Mouse (Mus musculus) stomach, embryonic 14.5 days (tissue): ENCODE results near the gene Mob1b. TPM values are rescaled to one million over a fixed set of nuclear protein-coding genes. Genes with fewer than 3 reads are reported as not detected.
"Not testable (repeated sequence)": the region's sequence is repeated elsewhere in the genome, so short reads cannot be mapped to it uniquely, and the experiment has no call there.

Experiments
- ATAC-seq: fragments of 200-750 bp; cut with Nextera tagmentation; 2 replicates; pipeline ENCODE4 v1.8.0; 2017; ENCODE audit warnings: low read depth, moderate TSS enrichment; ENCODE audit not compliant: insufficient number of reproducible peaks, insufficient read depth, low FRiP score
- H3K27ac ChIP-seq: fragments of 300-500 bp; sonication (generic); 2 replicates; pipeline ENCODE4 v1.5.1; 2014; ENCODE audit warnings: mild to moderate bottlenecking, low read length, moderate library complexity, mixed read lengths
- H3K27me3 ChIP-seq: fragments of 300-500 bp; sonication (generic); 2 replicates; pipeline ENCODE4 v1.6.1; 2014; ENCODE audit warnings: low read length, control low read depth, mixed read lengths; ENCODE audit not compliant: control insufficient read depth, insufficient read depth
- H3K36me3 ChIP-seq: fragments of 300-500 bp; sonication (generic); 2 replicates; pipeline ENCODE4 v1.6.1; 2014; ENCODE audit warnings: mild to moderate bottlenecking, control low read depth, low read length, moderate library complexity, mixed read lengths; ENCODE audit not compliant: control insufficient read depth, insufficient read depth
- H3K4me1 ChIP-seq: fragments of 300-500 bp; sonication (generic); 2 replicates; pipeline ENCODE4 v1.6.1; 2014; ENCODE audit warnings: low read length, control low read depth, mixed read lengths; ENCODE audit not compliant: control insufficient read depth, insufficient read depth
- H3K4me2 ChIP-seq: fragments of 300-500 bp; sonication (generic); replicated peaks from 2 replicates; pipeline ENCODE4 v1.6.1; 2014; ENCODE audit warnings: low read depth, low read length, control low read depth
- H3K4me3 ChIP-seq: fragments of 300-500 bp; sonication (generic); 2 replicates; pipeline ENCODE4 v1.5.1; 2014; ENCODE audit warnings: low read depth, low read length, control low read depth
- H3K9ac ChIP-seq: fragments of 300-500 bp; sonication (generic); replicated peaks from 2 replicates; pipeline ENCODE4 v1.6.1; 2014; ENCODE audit warnings: low read depth, mild to moderate bottlenecking, control low read depth, low read length, moderate library complexity, mixed read lengths
- H3K9me3 ChIP-seq: fragments of 300-500 bp; sonication (generic); 2 replicates; pipeline ENCODE4 v1.6.1; 2016; ENCODE audit warnings: low read depth, low read length, control low read depth; ENCODE audit not compliant: control insufficient read depth
- WGBS: fragments of 180-500 bp; shearing (Covaris S2); extraction: QIAGEN DNeasy Blood & Tissue Kit; methylation state at CpG from one replicate; pipeline ENCODE4 v1.1.7; 2014; 5-methylcytosine and 5-hydroxymethylcytosine counted together
- polyA plus RNA-seq: library from polyadenylated mRNA; unstranded; fragments of >200 nt; fragmentation: Nextera tagmentation; extraction: Ambion mirVana; gene quantifications from 2 replicates; pipeline ENCODE4 v1.2.1, GENCODE M21; 2014

The Mob1b gene
- polyA plus RNA-seq, 1 experiment from 2014 or later, result 19.0 TPM

DNA sequence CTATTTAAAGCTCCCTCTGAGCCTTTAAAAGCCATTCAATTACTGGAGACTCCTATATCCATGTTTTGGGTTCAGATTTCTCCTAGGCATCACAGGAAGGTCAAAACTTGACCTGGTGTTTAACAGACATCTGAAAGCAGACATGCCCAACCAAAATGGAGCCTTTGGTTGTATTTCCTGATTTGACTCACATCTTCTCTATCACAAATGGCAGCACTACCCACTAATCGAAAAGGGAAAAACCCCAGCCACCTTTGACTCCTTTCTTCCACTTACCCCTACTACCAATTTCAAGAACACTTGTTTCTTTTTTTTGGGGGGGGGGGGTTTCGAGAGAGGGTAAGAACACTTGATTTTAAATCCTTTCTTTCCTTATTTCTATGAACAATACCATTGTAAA is 3.7 kb upstream of the Mob1b start:
- H3K27ac ChIP-seq, result no peak overlapping the region
- no peaks in the 10 kb centered on the region for H3K4me1 ChIP-seq
- H3K9me3 ChIP-seq, result no peaks in the 10 kb centered on the region
- ATAC-seq, result no peak
- H3K27me3 ChIP-seq, result no peaks in the 10 kb centered on the region
- WGBS, result 80% methylated on average over 2 of the region's 2 CpGs
- no peak overlapping the region for H3K9ac ChIP-seq
- H3K4me3 ChIP-seq, result no peak overlapping the region
- no peak overlapping the region for H3K4me2 ChIP-seq
- no peaks in the 10 kb centered on the region for H3K36me3 ChIP-seq

DNA sequence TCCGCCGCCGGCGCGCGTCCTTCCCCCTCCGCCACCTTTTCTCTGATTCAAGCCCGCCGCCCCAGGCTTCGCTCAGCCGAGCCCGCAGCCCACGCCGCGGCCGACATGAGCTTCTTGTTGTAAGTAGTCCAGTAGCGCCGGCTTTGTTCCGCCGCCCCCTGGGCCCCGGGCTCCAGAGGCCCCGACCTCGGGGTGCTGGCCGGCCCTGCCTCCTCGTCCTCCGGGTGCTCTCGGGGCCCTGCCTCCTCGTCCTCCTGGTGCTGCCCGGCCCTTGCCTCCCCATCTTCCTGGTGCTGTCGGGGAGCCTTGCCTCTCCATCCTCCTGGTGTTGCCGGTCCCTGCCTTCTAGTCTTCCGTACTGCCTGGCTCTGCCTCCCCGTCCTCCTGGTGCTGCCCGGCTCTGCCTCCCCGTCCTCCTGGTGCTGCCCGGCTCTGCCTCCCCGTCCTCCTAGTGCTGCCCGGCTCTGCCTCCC is 384 bp downstream of the Mob1b start:
- Histone ChIP-seq H3K36me3 (no peaks in the 10 kb centered on the region), H3K27ac (peak overlapping the region; percentile 86), H3K4me1 (peaks cover 13% of the 10 kb centered on the region), H3K27me3 (no peaks in the 10 kb centered on the region), H3K4me3 (peak overlapping the region; percentile 98), H3K4me2 (peak overlapping the region; percentile 95), H3K9me3 (no peaks in the 10 kb centered on the region), H3K9ac (peak overlapping the region; percentile 92)
- peak; percentile 57 for ATAC-seq
- WGBS, result 0% methylated on average over 29 of the region's 38 CpGs

DNA sequence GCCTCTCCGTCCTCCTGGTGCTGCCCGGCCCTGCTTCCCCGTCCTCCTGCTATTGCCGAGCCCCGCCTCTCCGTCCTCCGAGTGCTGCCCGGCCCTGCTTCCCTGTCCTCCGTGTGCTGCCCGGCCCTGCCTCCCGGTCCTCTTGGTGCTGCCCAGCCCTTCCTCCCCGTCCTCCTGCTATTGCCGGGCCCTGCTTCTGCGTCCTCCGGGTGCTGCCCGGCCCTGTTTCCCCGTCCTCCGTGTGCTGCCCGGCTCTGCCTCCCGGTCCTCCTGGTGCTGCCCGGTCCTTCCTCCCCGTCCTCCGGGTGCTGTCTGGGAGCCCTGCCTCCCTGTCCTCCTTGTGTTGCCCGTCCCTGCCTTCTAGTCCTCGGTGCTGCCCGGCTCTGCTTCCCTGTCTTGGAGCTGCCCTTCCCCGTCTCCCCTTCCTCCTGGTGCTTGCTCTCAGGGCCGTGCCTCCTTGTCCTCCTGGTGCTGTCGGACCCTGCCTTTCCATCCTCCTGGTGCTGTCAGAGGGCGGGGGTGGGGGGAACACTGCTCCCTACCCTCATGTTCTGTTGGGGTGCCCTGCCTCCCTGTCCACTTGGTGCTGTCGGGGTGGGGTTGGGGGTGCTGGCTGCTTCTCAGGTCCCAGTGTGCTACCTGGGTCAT is 1.0 kb downstream of the Mob1b start:
- peaks cover 13% of the 10 kb centered on the region for H3K4me1 ChIP-seq
- H3K9ac ChIP-seq, result peak overlapping the region; percentile 92
- peak; percentile 47; the same call in 1 of the 2 replicates for ATAC-seq
- peak overlapping the region; percentile 95 for H3K4me2 ChIP-seq
- no peaks in the 10 kb centered on the region for H3K27me3 ChIP-seq
- WGBS, result 2% methylated on average over 31 of the region's 31 CpGs
- H3K36me3 ChIP-seq, result no peaks in the 10 kb centered on the region
- H3K9me3 ChIP-seq, result no peaks in the 10 kb centered on the region
- peak overlapping the region; percentile 86; the same call in 1 of the 2 replicates for H3K27ac ChIP-seq
- peak overlapping the region; percentile 98 for H3K4me3 ChIP-seq

DNA sequence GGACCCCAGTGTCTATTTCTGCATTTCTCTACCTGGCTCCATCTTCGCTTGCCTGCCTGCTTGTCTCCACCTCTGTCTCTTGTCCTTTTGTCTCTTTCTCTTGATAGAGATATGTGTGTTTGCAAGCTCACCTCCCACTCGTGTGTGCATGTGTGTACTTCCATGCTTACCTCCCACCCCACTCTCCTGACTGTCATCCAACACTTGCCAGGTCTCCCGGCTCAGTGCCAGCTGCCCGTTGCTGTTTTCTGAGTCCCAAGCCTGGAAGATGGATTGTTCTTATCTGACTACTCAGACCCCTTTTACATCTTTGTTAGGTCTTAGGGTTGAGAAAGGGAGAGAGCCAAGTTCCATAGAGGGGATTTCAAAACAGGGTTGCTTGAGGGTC is 1.6 kb downstream of the Mob1b start:
- 7% methylated on average over 4 of the region's 4 CpGs for WGBS
- ATAC-seq, result no peak

DNA sequence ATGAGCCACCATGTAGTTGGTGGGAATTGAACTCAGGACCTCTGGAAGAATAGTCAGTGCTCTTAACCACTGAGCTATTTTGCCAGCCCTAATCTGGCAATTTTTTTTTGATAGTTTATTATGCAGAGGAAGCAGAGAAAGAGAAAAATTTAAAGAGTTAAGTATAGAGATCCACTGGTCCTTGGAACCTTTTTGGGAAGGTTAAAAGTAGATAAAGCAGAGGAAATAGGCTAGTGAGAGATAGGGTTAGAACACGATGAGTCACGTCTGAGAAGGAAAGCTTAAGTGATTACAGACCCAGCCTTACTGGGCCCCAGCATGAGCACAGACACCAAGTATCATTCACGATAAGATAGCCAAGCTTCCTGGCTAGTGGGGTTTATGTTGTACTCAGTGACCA is 3.4 kb downstream of the Mob1b start:
- WGBS, result 64% methylated on average over 3 of the region's 3 CpGs
- H3K27me3 ChIP-seq, result no peaks in the 10 kb centered on the region
- no peak overlapping the region for H3K27ac ChIP-seq
- no peaks in the 10 kb centered on the region for H3K9me3 ChIP-seq
- H3K36me3 ChIP-seq, result no peaks in the 10 kb centered on the region
- peaks cover 13% of the 10 kb centered on the region for H3K4me1 ChIP-seq
- no peak overlapping the region for H3K4me2 ChIP-seq
- H3K4me3 ChIP-seq, result no peak overlapping the region
- ATAC-seq, result no peak
- H3K9ac ChIP-seq, result no peak overlapping the region

More for the DNA sequence above, 1.6 kb downstream of the Mob1b start:
- Histone ChIP-seq H3K9ac (peak overlapping the region; percentile 92), H3K36me3 (no peaks in the 10 kb centered on the region), H3K4me3 (peak overlapping the region; percentile 98), H3K4me1 (peaks cover 13% of the 10 kb centered on the region), H3K4me2 (peak overlapping the region; percentile 95), H3K27me3 (no peaks in the 10 kb centered on the region), H3K27ac (no peak overlapping the region), H3K9me3 (no peaks in the 10 kb centered on the region)

DNA sequence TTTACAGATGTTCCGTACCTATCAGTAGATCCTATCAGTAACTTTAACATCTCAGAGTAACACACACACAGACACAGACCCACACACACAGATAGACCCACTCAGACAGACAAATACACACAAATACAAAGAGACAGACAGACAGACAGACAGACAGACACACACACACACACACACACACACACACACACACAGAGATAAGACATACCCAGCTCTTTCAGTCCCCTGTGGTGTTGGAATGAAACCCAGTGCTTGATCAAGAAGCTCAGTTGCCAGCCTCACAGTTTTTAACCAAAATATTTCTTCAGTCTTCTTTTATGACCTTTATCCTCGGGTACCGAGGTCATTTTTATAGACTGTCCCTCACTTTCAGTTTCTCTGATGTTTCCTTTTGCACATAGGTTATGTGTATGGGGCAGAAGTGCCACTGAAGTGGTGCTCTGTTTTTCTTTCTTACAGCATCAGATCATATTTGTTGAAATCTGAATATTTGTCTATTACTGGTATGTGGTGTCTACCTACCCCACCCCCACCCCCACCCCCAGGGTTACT is 7.0 kb downstream of the Mob1b start:
- Histone ChIP-seq H3K27ac (no peak overlapping the region), H3K4me1 (peaks cover 6% of the 10 kb centered on the region; the same call in 1 of the 2 replicates), H3K9me3 (no peaks in the 10 kb centered on the region), H3K4me3 (no peak overlapping the region), H3K27me3 (no peaks in the 10 kb centered on the region), H3K36me3 (no peaks in the 10 kb centered on the region), H3K9ac (no peak overlapping the region), H3K4me2 (no peak overlapping the region)
- ATAC-seq, result no peak
- 83% methylated on average over 3 of the region's 3 CpGs for WGBS

DNA sequence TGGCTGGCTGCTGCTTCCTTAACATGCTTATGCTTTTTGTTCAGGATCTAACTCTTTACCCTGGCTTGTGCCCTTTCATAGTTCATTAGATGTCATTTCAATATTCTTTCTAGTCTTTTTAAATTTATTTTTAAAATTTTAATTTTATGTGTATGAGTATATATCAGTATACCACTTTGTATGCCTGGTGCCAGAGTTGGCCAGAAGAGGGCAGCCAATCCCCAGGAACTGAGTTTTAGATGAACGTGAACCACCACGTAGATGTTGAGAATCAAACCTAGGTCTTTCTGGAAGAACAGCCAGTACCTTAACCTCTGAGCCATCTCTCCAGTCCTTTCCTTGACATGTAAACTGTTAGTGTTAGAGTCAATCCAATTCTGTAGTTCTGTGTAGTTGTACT is 14.1 kb downstream of the Mob1b start:
- H3K9me3 ChIP-seq, result no peaks in the 10 kb centered on the region
- H3K27ac ChIP-seq, result no peak overlapping the region
- H3K4me2 ChIP-seq, result no peak overlapping the region
- no peaks in the 10 kb centered on the region for H3K27me3 ChIP-seq
- H3K36me3 ChIP-seq, result no peaks in the 10 kb centered on the region
- ATAC-seq, result no peak
- no peak overlapping the region for H3K9ac ChIP-seq
- H3K4me3 ChIP-seq, result no peak overlapping the region
- 81% methylated on average over 2 of the region's 2 CpGs for WGBS
- H3K4me1 ChIP-seq, result no peaks in the 10 kb centered on the region

DNA sequence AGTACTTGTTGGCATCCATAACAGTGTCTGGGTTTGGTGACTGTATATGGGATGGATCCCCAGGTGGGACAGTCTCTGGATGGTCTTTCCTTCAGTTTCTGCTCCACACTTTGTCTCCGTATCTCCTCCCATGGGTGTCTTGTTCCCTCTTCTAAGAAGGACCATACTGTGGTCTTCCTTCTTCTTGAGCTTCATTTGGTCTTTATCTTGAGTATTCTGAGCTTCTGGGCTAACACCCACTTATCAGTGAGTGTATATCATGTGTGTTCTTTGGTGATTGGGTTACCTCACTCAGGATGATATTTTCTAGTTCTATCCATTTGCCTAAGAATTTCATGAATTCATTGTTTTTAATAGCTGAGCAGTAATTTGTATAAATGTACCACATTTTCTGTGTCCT is 20.4 kb downstream of the Mob1b start:
- 100% methylated on average over 1 of the region's 1 CpGs for WGBS
- H3K4me3 ChIP-seq, result not testable (repeated sequence)

More for the DNA sequence above, 20.4 kb downstream of the Mob1b start:
- not testable (repeated sequence) for H3K4me1 ChIP-seq, ATAC-seq, H3K9ac ChIP-seq, H3K9me3 ChIP-seq, H3K27me3 ChIP-seq, H3K4me2 ChIP-seq, H3K36me3 ChIP-seq, H3K27ac ChIP-seq
